Mouse (Mus musculus) limb, embryonic 13.5 days (tissue): ENCODE data around the gene Mmgt2. TPM values are rescaled to one million over a fixed set of nuclear protein-coding genes. Genes with fewer than 3 reads are reported as not detected.
A peak's percentile ranks its signal among the peaks of the same experiment; 100 is the strongest.

Experiments used
- ATAC-seq: fragments of 200-750 bp; cut with Nextera tagmentation; 2 replicates; pipeline ENCODE4 v1.8.0; 2017; ENCODE audit warnings: low read depth, moderate number of reproducible peaks, moderate TSS enrichment; ENCODE audit not compliant: low FRiP score
- H3K27ac ChIP-seq: fragments of 300-500 bp; sonication (generic); 2 replicates; pipeline ENCODE4 v1.5.1; 2015; ENCODE audit warnings: inconsistent platforms, mild to moderate bottlenecking, moderate library complexity
- H3K27me3 ChIP-seq: fragments of 300-500 bp; sonication (generic); 2 replicates; pipeline ENCODE4 v1.6.1; 2015; ENCODE audit warnings: mild to moderate bottlenecking, inconsistent platforms
- H3K36me3 ChIP-seq: fragments of 300-500 bp; sonication (generic); 2 replicates; pipeline ENCODE4 v1.6.1; 2015; ENCODE audit warnings: inconsistent platforms, mild to moderate bottlenecking, moderate library complexity
- H3K4me1 ChIP-seq: fragments of 300-500 bp; sonication (generic); 2 replicates; pipeline ENCODE4 v1.6.1; 2015; ENCODE audit warnings: inconsistent platforms
- H3K4me2 ChIP-seq: fragments of 300-500 bp; sonication (generic); replicated peaks from 2 replicates; pipeline ENCODE4 v1.6.1; 2015; ENCODE audit warnings: inconsistent platforms, mild to moderate bottlenecking, moderate library complexity
- H3K4me3 ChIP-seq: fragments of 300-500 bp; sonication (generic); 2 replicates; pipeline ENCODE4 v1.5.1; 2015; ENCODE audit warnings: moderate library complexity, mild to moderate bottlenecking, inconsistent platforms
- H3K9ac ChIP-seq: fragments of 300-500 bp; sonication (generic); 2 replicates; pipeline ENCODE4 v1.6.1; 2015; ENCODE audit warnings: mild to moderate bottlenecking, inconsistent platforms
- H3K9me3 ChIP-seq: fragments of 300-500 bp; sonication (generic); 2 replicates; pipeline ENCODE4 v1.6.1; 2016; ENCODE audit warnings: inconsistent platforms
- WGBS: fragments of 180-500 bp; shearing (Covaris S2); methylation state at CpG from one replicate; pipeline ENCODE4 v1.1.7; 2015; 5-methylcytosine and 5-hydroxymethylcytosine counted together
- polyA plus RNA-seq: library from polyadenylated mRNA; unstranded; fragments of >200 nt; fragmentation: Nextera tagmentation; extraction: Ambion mirVana; gene quantifications from 2 replicates; pipeline ENCODE4 v1.2.1, GENCODE M21; 2015

Mmgt2 gene
- polyA plus RNA-seq, 1 experiment from 2014 or later, result 68.2 TPM

DNA sequence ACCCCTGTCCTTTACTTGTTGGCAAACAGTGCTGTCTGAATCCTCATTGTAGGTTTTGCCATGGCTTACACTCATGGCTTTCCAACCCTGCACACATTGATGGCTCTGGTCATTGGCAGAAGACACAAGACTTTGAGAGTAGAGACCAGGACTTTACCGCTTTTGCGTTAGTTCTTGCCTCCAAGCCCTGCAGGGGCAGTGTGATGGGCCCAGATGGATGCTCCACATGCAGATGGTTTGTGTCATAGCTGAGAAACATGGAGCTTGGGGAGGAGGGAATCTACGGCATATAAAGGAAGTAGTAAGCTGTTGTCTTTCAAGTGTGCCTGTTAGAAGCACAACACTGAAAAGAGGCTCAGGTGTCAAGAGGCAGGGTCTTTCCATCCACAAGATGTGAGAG, 3.6 kb downstream of the Mmgt2 start:
- no peaks in the 10 kb centered on the region for H3K27me3 ChIP-seq
- WGBS, result 89% methylated on average over 3 of the region's 3 CpGs

DNA sequence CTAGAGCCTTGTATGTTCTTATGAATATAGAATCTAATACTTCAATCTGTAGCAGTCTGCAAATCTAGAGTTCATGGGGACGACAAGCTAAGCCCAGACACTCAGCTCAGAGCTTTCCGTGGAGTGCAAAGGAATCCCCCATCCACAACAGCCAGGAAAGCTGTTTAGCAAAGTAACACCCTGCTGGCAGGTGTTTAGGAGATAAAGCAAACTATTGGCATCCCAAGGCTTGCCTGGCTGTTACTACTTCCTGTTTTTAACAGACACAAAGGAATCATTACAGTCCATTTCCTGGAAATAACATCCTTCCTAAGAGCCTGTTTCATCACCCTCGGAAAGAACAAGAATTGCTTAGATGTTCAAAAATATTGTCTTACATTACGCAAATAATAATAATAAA, 12.4 kb downstream of the Mmgt2 start:
- Histone ChIP-seq H3K36me3 (peaks cover 46% of the 10 kb centered on the region), H3K27me3 (no peaks in the 10 kb centered on the region), H3K9ac (no peak overlapping the region), H3K4me1 (no peaks in the 10 kb centered on the region), H3K4me3 (no peak overlapping the region), H3K4me2 (no peak overlapping the region), H3K27ac (no peak overlapping the region), H3K9me3 (no peaks in the 10 kb centered on the region)
- ATAC-seq, result no peak
- 55% methylated on average over 4 of the region's 4 CpGs for WGBS

More for the DNA sequence above, 3.6 kb downstream of the Mmgt2 start:
- no peaks in the 10 kb centered on the region for H3K9me3 ChIP-seq
- no peak overlapping the region for H3K27ac ChIP-seq
- no peak overlapping the region for H3K9ac ChIP-seq
- peaks cover 45% of the 10 kb centered on the region for H3K36me3 ChIP-seq
- H3K4me3 ChIP-seq, result no peak overlapping the region
- no peak overlapping the region for H3K4me2 ChIP-seq
- H3K4me1 ChIP-seq, result peaks cover 19% of the 10 kb centered on the region
- ATAC-seq, result no peak

DNA sequence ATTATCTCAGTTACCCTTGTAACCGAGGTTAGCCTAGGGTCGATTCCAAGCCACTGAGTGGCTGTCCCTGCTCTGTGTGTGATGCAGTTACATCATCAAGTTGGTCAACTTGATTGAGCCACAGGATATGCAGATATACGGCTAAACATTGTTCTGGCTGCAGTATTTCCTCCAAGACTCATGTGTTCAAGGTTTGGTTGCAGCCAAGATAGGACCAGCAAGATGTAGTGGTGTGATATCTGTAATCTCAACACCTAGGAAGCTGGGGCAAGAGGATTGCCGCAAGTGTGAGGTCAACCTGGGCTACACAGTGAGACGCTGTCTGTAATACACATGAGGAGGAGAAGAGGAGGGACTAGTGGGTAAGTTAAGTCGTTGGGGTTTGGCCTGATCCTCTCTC, 15.8 kb downstream of the Mmgt2 start:
- WGBS, result 89% methylated on average over 6 of the region's 6 CpGs

DNA sequence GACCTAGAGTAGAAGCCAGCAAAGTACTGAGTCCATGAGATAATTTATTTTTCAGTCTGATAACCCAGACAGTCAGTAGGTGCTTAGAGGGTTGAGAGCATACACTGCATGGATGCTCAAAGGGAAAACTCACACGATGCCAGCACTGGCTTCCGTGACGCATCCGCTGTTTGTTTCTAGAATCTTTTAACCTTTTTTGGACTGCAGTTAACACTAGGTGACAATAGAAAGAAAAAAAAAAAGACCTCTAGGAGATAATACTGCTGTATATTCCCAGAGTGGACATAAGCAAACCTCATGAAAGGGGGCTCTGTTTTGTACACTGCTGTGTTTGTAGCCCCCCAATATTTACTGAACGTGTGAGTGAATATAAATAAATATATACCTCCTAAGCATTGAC, 20.5 kb downstream of the Mmgt2 start:
- Histone ChIP-seq H3K9me3 (no peaks in the 10 kb centered on the region), H3K4me1 (no peaks in the 10 kb centered on the region), H3K9ac (no peak overlapping the region), H3K4me3 (no peak overlapping the region), H3K27ac (no peak overlapping the region), H3K36me3 (peaks cover 34% of the 10 kb centered on the region), H3K4me2 (no peak overlapping the region), H3K27me3 (no peaks in the 10 kb centered on the region)
- ATAC-seq, result no peak
- 94% methylated on average over 5 of the region's 5 CpGs for WGBS

More for the DNA sequence above, 15.8 kb downstream of the Mmgt2 start:
- Histone ChIP-seq H3K9ac (no peak overlapping the region), H3K9me3 (no peaks in the 10 kb centered on the region), H3K27ac (no peak overlapping the region), H3K4me2 (no peak overlapping the region), H3K27me3 (no peaks in the 10 kb centered on the region), H3K4me1 (no peaks in the 10 kb centered on the region), H3K36me3 (peaks cover 47% of the 10 kb centered on the region), H3K4me3 (no peak overlapping the region)
- ATAC-seq, result no peak

DNA sequence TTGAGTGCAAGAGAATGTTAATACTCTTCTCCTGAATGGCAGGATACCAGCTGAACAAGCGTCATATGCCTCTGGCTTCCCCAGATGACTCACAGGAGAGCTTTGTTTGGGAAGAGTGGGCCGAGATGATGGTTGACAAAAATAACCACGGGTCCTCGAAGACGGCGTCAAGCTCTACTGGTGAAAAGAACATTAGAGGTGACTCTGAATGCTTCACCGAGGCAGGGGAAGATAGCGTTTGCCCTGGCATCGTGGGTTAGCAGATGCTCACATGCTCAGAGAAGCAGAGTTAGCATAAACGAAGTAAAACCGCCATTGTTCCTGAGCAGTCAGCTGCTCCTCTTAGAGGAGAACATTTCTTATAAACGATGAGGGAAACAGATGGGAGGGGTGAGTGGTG, 21.0 kb downstream of the Mmgt2 start:
- no peak overlapping the region for H3K27ac ChIP-seq
- peaks cover 30% of the 10 kb centered on the region for H3K36me3 ChIP-seq
- no peaks in the 10 kb centered on the region for H3K27me3 ChIP-seq
- 76% methylated on average over 12 of the region's 12 CpGs for WGBS
- no peaks in the 10 kb centered on the region for H3K9me3 ChIP-seq
- H3K4me2 ChIP-seq, result no peak overlapping the region
- no peak for ATAC-seq
- H3K9ac ChIP-seq, result no peak overlapping the region
- H3K4me1 ChIP-seq, result no peaks in the 10 kb centered on the region
- no peak overlapping the region for H3K4me3 ChIP-seq

DNA sequence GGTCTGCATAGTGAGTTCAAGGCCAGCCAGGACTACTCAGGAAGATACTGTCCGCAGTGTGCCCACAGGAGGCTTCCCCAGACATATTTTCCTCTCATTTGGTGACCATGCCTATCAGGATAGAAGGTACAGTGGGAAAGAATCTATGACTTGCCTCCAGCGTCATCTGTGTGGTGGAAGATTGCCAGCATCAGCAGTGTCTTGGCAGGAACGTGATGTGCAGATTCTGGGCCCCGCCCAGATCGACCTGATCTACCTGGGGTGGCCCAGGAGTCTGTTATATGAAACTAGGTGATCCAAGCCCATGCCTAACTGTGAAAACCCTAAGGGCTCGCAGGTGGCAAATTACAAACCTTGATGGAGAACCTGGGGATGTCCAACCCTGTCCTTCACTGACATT, 21.5 kb downstream of the Mmgt2 start:
- no peak overlapping the region for H3K4me3 ChIP-seq
- no peak for ATAC-seq
- H3K4me1 ChIP-seq, result no peaks in the 10 kb centered on the region
- 84% methylated on average over 6 of the region's 6 CpGs for WGBS
- H3K27ac ChIP-seq, result no peak overlapping the region
- no peak overlapping the region for H3K9ac ChIP-seq
- H3K36me3 ChIP-seq, result peaks cover 25% of the 10 kb centered on the region
- no peaks in the 10 kb centered on the region for H3K27me3 ChIP-seq
- H3K9me3 ChIP-seq, result no peaks in the 10 kb centered on the region
- no peak overlapping the region for H3K4me2 ChIP-seq

DNA sequence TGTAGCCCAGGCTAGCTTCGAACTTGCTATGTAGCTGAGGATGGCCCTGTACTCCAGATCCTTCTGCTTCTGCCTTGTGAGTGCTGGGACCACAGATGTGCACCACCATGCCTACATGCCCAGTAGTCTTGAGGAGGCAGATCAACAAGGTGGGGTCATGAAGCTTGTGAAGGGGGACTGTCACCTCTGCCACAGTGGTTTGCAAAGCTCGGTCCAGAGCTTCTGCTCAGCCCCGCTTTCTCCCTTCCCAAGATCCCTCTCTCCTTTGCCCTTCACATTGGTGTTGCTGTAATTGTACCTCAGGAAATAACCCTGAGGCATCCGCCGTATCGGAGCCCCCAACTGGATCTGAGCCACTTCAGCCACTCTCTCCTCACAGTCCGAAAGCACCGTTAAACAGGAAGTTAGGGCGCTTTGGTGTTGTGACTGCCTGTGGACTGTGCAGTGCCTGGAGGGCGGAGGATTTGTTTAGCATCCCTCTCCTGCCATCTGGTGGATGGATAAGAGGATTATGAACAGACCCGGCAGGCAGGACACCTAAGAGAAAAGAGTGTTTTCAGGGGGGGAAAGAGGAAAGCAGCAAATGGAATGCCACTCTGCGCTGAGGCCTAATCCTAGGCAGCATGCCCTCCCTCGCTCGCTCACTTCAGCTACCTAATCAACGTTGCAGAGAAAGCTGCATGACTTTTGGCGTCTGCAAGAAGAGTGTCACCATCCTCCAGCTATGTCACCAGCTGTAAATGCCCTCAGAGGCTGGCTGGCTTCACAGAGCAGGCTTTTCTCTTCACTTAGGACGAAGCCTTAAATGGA, 27.2 kb downstream of the Mmgt2 start:
- WGBS, result 17% methylated on average over 17 of the region's 17 CpGs
- Histone ChIP-seq H3K9me3 (no peaks in the 10 kb centered on the region), H3K9ac (peak overlapping the region; percentile 67), H3K27ac (peak overlapping the region; percentile 55; the same call in 1 of the 2 replicates), H3K4me2 (peak overlapping the region; percentile 62), H3K36me3 (no peaks in the 10 kb centered on the region), H3K4me3 (peak overlapping the region; percentile 33), H3K4me1 (0 out of 2 replicates have a peak, but pooled peaks cover 3% of the 10 kb centered on the region), H3K27me3 (no peaks in the 10 kb centered on the region)
- ATAC-seq, result peak; percentile 93

GRCm38 (mm10) chr11:62676290-62676596, 27.8 kb downstream of the Mmgt2 start:
- H3K4me1 ChIP-seq, result 0 out of 2 replicates have a peak, but pooled peaks cover 3% of the 10 kb centered on the region
- no peaks in the 10 kb centered on the region for H3K9me3 ChIP-seq
- no peaks in the 10 kb centered on the region for H3K27me3 ChIP-seq
- no peak for ATAC-seq
- H3K9ac ChIP-seq, result peak overlapping the region; percentile 50; the same call in 1 of the 2 replicates
- H3K4me2 ChIP-seq, result no peak overlapping the region
- no peaks in the 10 kb centered on the region for H3K36me3 ChIP-seq
- WGBS, result 92% methylated on average over 4 of the region's 4 CpGs
- no peak overlapping the region for H3K4me3 ChIP-seq
- H3K27ac ChIP-seq, result 0 out of 2 replicates have a peak overlapping the region, but pooled peaks have one; percentile 55

DNA sequence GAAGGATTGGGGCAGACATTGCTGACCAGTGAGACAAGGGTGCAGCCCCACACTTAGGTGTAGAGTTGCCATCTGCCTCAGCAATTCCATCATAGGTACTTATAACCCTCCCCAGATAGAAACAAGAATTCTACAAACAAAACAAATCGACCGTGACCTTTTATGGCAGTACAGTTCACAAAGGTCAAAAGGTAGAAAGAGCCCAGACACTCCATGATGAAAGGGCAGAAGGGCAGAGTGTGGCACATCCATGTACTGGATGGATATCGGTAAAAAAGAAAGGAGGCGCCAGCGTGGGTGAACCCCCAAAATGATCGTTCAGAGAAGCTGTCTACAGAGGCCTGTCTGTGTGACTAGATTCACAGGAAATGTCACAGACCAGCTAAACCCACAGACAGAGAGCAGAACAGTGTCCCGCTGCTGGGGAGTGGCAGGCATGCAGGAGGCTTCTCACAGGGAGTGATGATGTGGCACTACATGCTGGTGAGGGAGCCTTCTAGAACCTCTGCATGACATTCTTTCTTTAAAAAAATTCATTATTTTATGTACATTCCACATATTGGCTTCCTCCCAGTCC, 30.4 kb downstream of the Mmgt2 start:
- WGBS, result 85% methylated on average over 7 of the region's 7 CpGs
- Histone ChIP-seq H3K9me3 (no peaks in the 10 kb centered on the region), H3K4me1 (0 out of 2 replicates have a peak, but pooled peaks cover 3% of the 10 kb centered on the region), H3K27me3 (no peaks in the 10 kb centered on the region), H3K27ac (no peak overlapping the region), H3K4me2 (no peak overlapping the region), H3K9ac (no peak overlapping the region), H3K36me3 (no peaks in the 10 kb centered on the region), H3K4me3 (no peak overlapping the region)
- ATAC-seq, result no peak

- Histone ChIP-seq H3K4me1 (0 out of 2 replicates have a peak, but pooled peaks cover 3% of the 10 kb centered on the region), H3K9ac (no peak overlapping the region), H3K9me3 (no peaks in the 10 kb centered on the region), H3K36me3 (no peaks in the 10 kb centered on the region), H3K27ac (no peak overlapping the region), H3K4me2 (no peak overlapping the region), H3K4me3 (no peak overlapping the region), H3K27me3 (no peaks in the 10 kb centered on the region)
- WGBS, result 82% methylated on average over 4 of the region's 4 CpGs
- ATAC-seq, result no peak
Observed at GRCm38 (mm10) chr11:62679954-62680353, 31.5 kb downstream of the Mmgt2 start.

DNA sequence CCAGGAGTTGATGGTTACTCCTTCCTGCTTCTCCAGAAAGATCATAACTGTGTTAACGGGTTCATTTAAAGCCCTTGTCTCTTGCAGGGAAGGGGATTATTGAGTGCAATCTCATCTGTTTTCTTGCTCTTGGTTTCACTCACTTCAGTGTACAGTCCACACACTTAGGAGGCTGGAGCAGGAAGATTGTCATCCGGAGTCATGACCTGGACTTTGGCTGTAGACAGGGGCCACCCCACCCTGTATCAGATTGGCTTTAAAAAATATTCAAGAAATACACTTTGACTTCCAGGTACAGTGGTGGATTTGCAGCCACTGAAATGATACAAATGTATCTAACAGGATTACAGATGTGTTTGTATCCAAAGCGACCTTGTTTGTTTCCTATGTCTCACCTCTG, 43.1 kb downstream of the Mmgt2 start:
- no peak for ATAC-seq
- Histone ChIP-seq H3K4me1 (no peaks in the 10 kb centered on the region), H3K4me2 (no peak overlapping the region), H3K27me3 (no peaks in the 10 kb centered on the region), H3K9me3 (no peaks in the 10 kb centered on the region), H3K27ac (no peak overlapping the region), H3K36me3 (no peaks in the 10 kb centered on the region), H3K9ac (no peak overlapping the region), H3K4me3 (no peak overlapping the region)
- 87% methylated on average over 3 of the region's 3 CpGs for WGBS

DNA sequence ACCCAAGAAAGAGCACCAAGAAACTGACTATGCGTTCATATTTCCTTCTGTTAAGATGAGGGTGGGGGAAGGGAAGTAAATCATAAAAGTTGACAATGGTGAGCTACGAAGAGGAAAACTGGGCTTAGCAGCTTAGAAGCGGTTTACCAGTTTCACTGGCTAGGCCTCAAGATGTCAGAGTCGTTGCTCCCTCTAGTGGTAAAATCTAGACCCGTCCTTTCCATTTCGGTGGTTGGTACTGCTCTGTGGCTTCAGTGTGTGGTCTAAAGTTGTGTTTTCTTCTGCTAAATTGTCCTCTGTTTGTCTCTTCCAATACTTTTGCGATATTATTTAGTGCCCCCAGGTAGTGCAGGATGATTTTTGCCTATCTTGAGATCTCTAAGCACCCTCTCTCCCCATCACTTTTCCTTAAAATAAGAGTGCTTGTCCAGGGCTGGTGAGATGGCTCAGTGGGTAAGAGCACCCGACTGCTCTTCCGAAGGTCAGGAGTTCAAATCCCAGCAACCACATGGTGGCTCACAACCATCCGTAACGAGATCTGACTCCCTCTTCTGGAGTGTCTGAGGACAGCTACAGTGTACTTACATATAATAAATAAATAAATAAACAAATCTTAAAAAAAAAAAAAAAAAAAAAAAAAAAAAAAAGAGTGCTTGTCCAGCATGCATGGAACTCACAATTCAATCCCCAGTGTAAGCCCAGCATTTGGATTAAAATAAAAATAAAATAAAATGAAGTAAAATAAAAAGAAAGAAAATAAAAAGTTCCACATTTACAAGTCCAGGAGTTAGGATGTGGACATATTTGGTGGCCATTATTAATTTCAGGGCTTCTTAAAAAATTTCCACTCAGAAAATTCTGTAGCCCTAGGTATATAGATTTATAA, 45.1 kb downstream of the Mmgt2 start:
- peak; percentile 72; the same call in 1 of the 2 replicates for ATAC-seq
- no peaks in the 10 kb centered on the region for H3K4me1 ChIP-seq
- no peak overlapping the region for H3K4me3 ChIP-seq
- H3K9me3 ChIP-seq, result no peaks in the 10 kb centered on the region
- H3K36me3 ChIP-seq, result no peaks in the 10 kb centered on the region
- WGBS, result 24% methylated on average over 11 of the region's 11 CpGs
- H3K27ac ChIP-seq, result no peak overlapping the region
- H3K9ac ChIP-seq, result no peak overlapping the region
- no peaks in the 10 kb centered on the region for H3K27me3 ChIP-seq
- no peak overlapping the region for H3K4me2 ChIP-seq
